Mouse (Mus musculus): ENCODE results near the gene Bcl2l11. TPM values are rescaled to one million over a fixed set of nuclear protein-coding genes. Genes with fewer than 3 reads are reported as not detected.

Bcl2l11 gene
- polyA plus RNA-seq (2015; fragmentation: Nextera tagmentation; extraction: Ambion mirVana) = 5.9 and 6.4 TPM in 2 replicates

GRCm38 (mm10) chr2:128125635-128126470 lies at the start of gene Bcl2l11:
TSS of gene Bcl2l11 (plus strand) at chr2:128126038.

